18 mouse cellular contexts compared by ENCODE assay signal in genomic region chr5:111913354-111913753, GRCm38 (mm10).
A peak's percentile ranks its signal among the peaks of the same experiment; 100 is the strongest.
DNase-seq lines count a peak whose midpoint lies in the region; ATAC-seq and TF ChIP-seq lines count a peak whose summit lies in the region.
"Had no signal": no experiment of that assay in that cellular context is flagged by ENCODE, and none has a peak within 500 bp of the region (broad histone marks: within the 10 kb centered on the region; RNA-seq: fewer than 3 reads in every experiment).

No protein-coding gene starts in this region.

- H3K27ac ChIP-seq in lung, embryonic 14.5 days (ENCODE audit: low read depth): peak overlapping the region; percentile 38; the same call in 1 of the 2 replicates
- peak overlapping the region; percentile 27; the same call in 1 of the 2 replicates for H3K27ac ChIP-seq in hindbrain, embryonic 11.5 days (ENCODE audit: low read depth, low read length)
- no peak overlapping the region; the same call in 1 of the 2 replicates for H3K27ac ChIP-seq in midbrain, embryonic 11.5 days (ENCODE audit: low read depth, low read length)
- 0 out of 2 replicates have a peak overlapping the region, but pooled peaks have one; percentile 7 for H3K27ac ChIP-seq in neural tube, embryonic 15.5 days (replicated peaks)
- H3K27ac ChIP-seq: embryonic facial prominence, embryonic 10.5 days; heart, embryonic 15.5 days; neural tube, embryonic 12.5 days had no signal

- no peaks in the 10 kb centered on the region for H3K27me3 ChIP-seq in lung, embryonic 14.5 days (ENCODE audit: insufficient read depth, low read length)
- H3K27me3 ChIP-seq in hindbrain, embryonic 11.5 days (ENCODE audit: control insufficient read depth, insufficient read depth, low read length): no peaks in the 10 kb centered on the region
- no peaks in the 10 kb centered on the region for H3K27me3 ChIP-seq in midbrain, embryonic 11.5 days (ENCODE audit: control insufficient read depth, insufficient read depth, low read length)
- H3K27me3 ChIP-seq in neural tube, embryonic 15.5 days (replicated peaks): peaks cover 14% of the 10 kb centered on the region

- no peak overlapping the region for H3K4me2 ChIP-seq in lung, embryonic 14.5 days
- no peak overlapping the region for H3K4me2 ChIP-seq in hindbrain, embryonic 11.5 days (replicated peaks; ENCODE audit: low read depth, low read length)
- no peak overlapping the region for H3K4me2 ChIP-seq in midbrain, embryonic 11.5 days
- H3K4me2 ChIP-seq in neural tube, embryonic 15.5 days: no peak overlapping the region
- H3K4me2 ChIP-seq: heart, embryonic 15.5 days; liver, embryonic 11.5 days; neural tube, embryonic 12.5 days had no signal

- H3K4me1 ChIP-seq in lung, embryonic 14.5 days (ENCODE audit: insufficient read depth): no peaks in the 10 kb centered on the region
- H3K4me1 ChIP-seq in hindbrain, embryonic 11.5 days (replicated peaks; ENCODE audit: control insufficient read depth, insufficient read depth, low read length): peaks cover 9% of the 10 kb centered on the region; the same call in 1 of the 2 replicates
- H3K4me1 ChIP-seq in midbrain, embryonic 11.5 days (ENCODE audit: control insufficient read depth, insufficient read depth, low read length): peaks cover 21% of the 10 kb centered on the region
- H3K4me1 ChIP-seq in neural tube, embryonic 15.5 days: peaks cover 23% of the 10 kb centered on the region
- H3K4me1 ChIP-seq: heart, embryonic 15.5 days had no signal

- TF ChIP-seq CTCF in lung, embryonic 14.5 days (IDR thresholded peaks at IDR 0.05; ENCODE audit: low read depth): no peak

- no peak overlapping the region for H3K4me3 ChIP-seq in lung, embryonic 14.5 days (ENCODE audit: low read depth, low read length)
- H3K4me3 ChIP-seq in hindbrain, embryonic 11.5 days (ENCODE audit: low read depth, low read length): no peak overlapping the region
- no peak overlapping the region for H3K4me3 ChIP-seq in midbrain, embryonic 11.5 days (ENCODE audit: low read depth, low read length)
- H3K4me3 ChIP-seq in neural tube, embryonic 15.5 days (replicated peaks): no peak overlapping the region
- H3K4me3 ChIP-seq: embryonic facial prominence, embryonic 10.5 days; heart, embryonic 15.5 days; neural tube, embryonic 12.5 days had no signal

- no peak for DNase-seq in lung, embryonic 14.5 days
- no peak for DNase-seq in lung, postnatal 4 days
- DNase-seq in hindbrain, embryonic 11.5 days (ENCODE audit: low spot score): no peak
- no peak for DNase-seq in midbrain, embryonic 11.5 days (ENCODE audit: low spot score, missing footprints)
- DNase-seq in frontal cortex, postnatal 25 days (ENCODE audit: low spot score in 2 of 2): no peak
- DNase-seq in heart, adult 11 months: no peak
- DNase-seq: cerebellum, adult 2 months; gastrocnemius, postnatal 25 days; kidney, postnatal 14 days; lung, adult 2 months; lung, postnatal 36 days; thymus, postnatal 36 days had no signal

- WGBS in lung, embryonic 14.5 days: 56% methylated on average over 7 of the region's 7 CpGs
- 40% methylated on average over 7 of the region's 7 CpGs for WGBS in hindbrain, embryonic 11.5 days
- WGBS in midbrain, embryonic 11.5 days: 36% methylated on average over 7 of the region's 7 CpGs
- WGBS in neural tube, embryonic 15.5 days: 19% methylated on average over 7 of the region's 7 CpGs

- no peak for ATAC-seq in lung, embryonic 14.5 days (ENCODE audit: insufficient read depth)
- ATAC-seq in hindbrain, embryonic 11.5 days (ENCODE audit: low FRiP score): no peak
- ATAC-seq in midbrain, embryonic 11.5 days (ENCODE audit: low FRiP score): no peak
- no peak for ATAC-seq in neural tube, embryonic 15.5 days (ENCODE audit: low FRiP score)
- ATAC-seq: intestine, postnatal 0 days had no signal

- H3K36me3 ChIP-seq in lung, embryonic 14.5 days (ENCODE audit: insufficient read depth): no peaks in the 10 kb centered on the region
- H3K36me3 ChIP-seq in hindbrain, embryonic 11.5 days (ENCODE audit: control insufficient read depth, insufficient read depth, low read length): no peaks in the 10 kb centered on the region
- H3K36me3 ChIP-seq in midbrain, embryonic 11.5 days (ENCODE audit: control insufficient read depth, insufficient read depth, low read length): no peaks in the 10 kb centered on the region
- H3K36me3 ChIP-seq in neural tube, embryonic 15.5 days: no peaks in the 10 kb centered on the region
- H3K36me3 ChIP-seq: embryonic facial prominence, embryonic 10.5 days; heart, embryonic 15.5 days; neural tube, embryonic 12.5 days had no signal

- no peak overlapping the region for H3K9ac ChIP-seq in lung, embryonic 14.5 days
- no peak overlapping the region for H3K9ac ChIP-seq in hindbrain, embryonic 11.5 days (ENCODE audit: low read depth, low read length)
- H3K9ac ChIP-seq in midbrain, embryonic 11.5 days (ENCODE audit: low read length): 0 out of 2 replicates have a peak overlapping the region, but pooled peaks have one; percentile 20
- no peak overlapping the region for H3K9ac ChIP-seq in neural tube, embryonic 15.5 days (replicated peaks)
- H3K9ac ChIP-seq: heart, embryonic 15.5 days; neural tube, embryonic 12.5 days had no signal

- H3K9me3 ChIP-seq in lung, embryonic 14.5 days (ENCODE audit: low read depth, low read length): no peaks in the 10 kb centered on the region
- no peaks in the 10 kb centered on the region for H3K9me3 ChIP-seq in hindbrain, embryonic 11.5 days (ENCODE audit: control insufficient read depth, low read length)
- no peaks in the 10 kb centered on the region for H3K9me3 ChIP-seq in midbrain, embryonic 11.5 days (ENCODE audit: control insufficient read depth, low read length)
- H3K9me3 ChIP-seq in neural tube, embryonic 15.5 days (replicated peaks): no peaks in the 10 kb centered on the region
- H3K9me3 ChIP-seq: embryonic facial prominence, embryonic 10.5 days; heart, embryonic 15.5 days; neural tube, embryonic 12.5 days had no signal
